Mouse (Mus musculus): ENCODE measurements around the gene Crygb. TPM values are rescaled to one million over a fixed set of nuclear protein-coding genes. Genes with fewer than 3 reads are reported as not detected.

Crygb gene
- polyA plus RNA-seq, 1 experiment from 2014 or later = not detected

GRCm38 (mm10) chr1:65109196-65109595, 27.1 kb upstream of the Crygb start:
- no peak for DNase-seq (ENCODE audit: low spot score)
- H3K9me3 ChIP-seq = no peaks in the 10 kb centered on the region
- no peak overlapping the region for H3K27ac ChIP-seq
- no peaks in the 10 kb centered on the region for H3K36me3 ChIP-seq
- 84% methylated on average over 8 of the region's 8 CpGs for WGBS
- H3K27me3 ChIP-seq (ENCODE audit: insufficient read depth, poor library complexity, severe bottlenecking) = no peaks in the 10 kb centered on the region
- peaks cover 8% of the 10 kb centered on the region; the same call in 1 of the 2 replicates for H3K4me1 ChIP-seq
- no peak overlapping the region for H3K4me3 ChIP-seq

GRCm38 (mm10) chr1:65107654-65108279, 25.7 kb upstream of the Crygb start:
- H3K27ac ChIP-seq = no peak overlapping the region
- peaks cover 4% of the 10 kb centered on the region; the same call in 1 of the 2 replicates for H3K4me1 ChIP-seq
- H3K4me3 ChIP-seq = no peak overlapping the region
- H3K27me3 ChIP-seq (ENCODE audit: insufficient read depth, poor library complexity, severe bottlenecking) = no peaks in the 10 kb centered on the region
- 86% methylated on average over 10 of the region's 10 CpGs for WGBS
- no peak for DNase-seq (ENCODE audit: low spot score)
- H3K9me3 ChIP-seq = no peaks in the 10 kb centered on the region
- H3K36me3 ChIP-seq = no peaks in the 10 kb centered on the region

- no peak for DNase-seq (ENCODE audit: low spot score)
- no peaks in the 10 kb centered on the region for H3K4me1 ChIP-seq
- no peaks in the 10 kb centered on the region for H3K9me3 ChIP-seq
- no peak within 1 kb of the TSS for H3K4me3 ChIP-seq
- H3K36me3 ChIP-seq = no peaks in the 10 kb centered on the region
- 86% methylated on average over 11 of the region's 11 CpGs for WGBS
- H3K27me3 ChIP-seq (ENCODE audit: insufficient read depth, poor library complexity, severe bottlenecking) = no peaks in the 10 kb centered on the region
- H3K27ac ChIP-seq = no peak within 1 kb of the TSS
Measured at GRCm38 (mm10) chr1:65103273-65103672, 21.2 kb upstream of the Crygb start, which contains the start of gene Cryga. TSS of gene Cryga (minus strand) at chr1:65103373.

GRCm38 (mm10) chr1:65096953-65097352, 14.9 kb upstream of the Crygb start:
- H3K36me3 ChIP-seq = no peaks in the 10 kb centered on the region
- no peak for DNase-seq (ENCODE audit: low spot score)
- no peaks in the 10 kb centered on the region for H3K4me1 ChIP-seq
- 83% methylated on average over 3 of the region's 3 CpGs for WGBS
- H3K27ac ChIP-seq = no peak overlapping the region
- no peaks in the 10 kb centered on the region for H3K27me3 ChIP-seq (ENCODE audit: insufficient read depth, poor library complexity, severe bottlenecking)
- no peak overlapping the region for H3K4me3 ChIP-seq
- H3K9me3 ChIP-seq = no peaks in the 10 kb centered on the region

- Histone ChIP-seq H3K9me3 (no peaks in the 10 kb centered on the region), H3K36me3 (no peaks in the 10 kb centered on the region), H3K27ac (no peak overlapping the region), H3K4me1 (no peaks in the 10 kb centered on the region), H3K4me3 (no peak overlapping the region), H3K27me3 (ENCODE audit: insufficient read depth, poor library complexity, severe bottlenecking) (no peaks in the 10 kb centered on the region)
- WGBS = 90% methylated on average over 3 of the region's 3 CpGs
- DNase-seq (ENCODE audit: low spot score) = no peak
Measured at GRCm38 (mm10) chr1:65091566-65091965, 9.5 kb upstream of the Crygb start.

GRCm38 (mm10) chr1:65090370-65090769, 8.3 kb upstream of the Crygb start:
- no peaks in the 10 kb centered on the region for H3K36me3 ChIP-seq
- no peaks in the 10 kb centered on the region for H3K9me3 ChIP-seq
- no peak overlapping the region for H3K4me3 ChIP-seq
- WGBS = 55% methylated on average over 2 of the region's 2 CpGs
- H3K27ac ChIP-seq = no peak overlapping the region
- H3K27me3 ChIP-seq (ENCODE audit: insufficient read depth, poor library complexity, severe bottlenecking) = no peaks in the 10 kb centered on the region
- H3K4me1 ChIP-seq = no peaks in the 10 kb centered on the region
- no peak for DNase-seq (ENCODE audit: low spot score)

- WGBS = 70% methylated on average over 6 of the region's 6 CpGs
- no peaks in the 10 kb centered on the region for H3K4me1 ChIP-seq
- no peaks in the 10 kb centered on the region for H3K27me3 ChIP-seq (ENCODE audit: insufficient read depth, poor library complexity, severe bottlenecking)
- no peak overlapping the region for H3K27ac ChIP-seq
- DNase-seq (ENCODE audit: low spot score) = no peak
- no peak overlapping the region for H3K4me3 ChIP-seq
- no peaks in the 10 kb centered on the region for H3K36me3 ChIP-seq
- H3K9me3 ChIP-seq = no peaks in the 10 kb centered on the region
Measured at GRCm38 (mm10) chr1:65088567-65089356, 6.7 kb upstream of the Crygb start.

- 14% methylated on average over 5 of the region's 5 CpGs for WGBS
- H3K36me3 ChIP-seq = no peaks in the 10 kb centered on the region
Measured at GRCm38 (mm10) chr1:65075607-65076006, 6.5 kb downstream of the Crygb start.

GRCm38 (mm10) chr1:65073589-65073988, 8.5 kb downstream of the Crygb start, which contains the start of gene Crygc:
TSS of gene Crygc (minus strand) at chr1:65073689.
- Histone ChIP-seq H3K27ac (no peak within 1 kb of the TSS), H3K4me1 (no peaks in the 10 kb centered on the region)
- 70% methylated on average over 6 of the region's 6 CpGs for WGBS

More at GRCm38 (mm10) chr1:65075607-65076006, 6.5 kb downstream of the Crygb start:
- no peaks in the 10 kb centered on the region for H3K27me3 ChIP-seq (ENCODE audit: insufficient read depth, poor library complexity, severe bottlenecking)
- H3K9me3 ChIP-seq = no peaks in the 10 kb centered on the region
- H3K27ac ChIP-seq = no peak overlapping the region
- H3K4me1 ChIP-seq = no peaks in the 10 kb centered on the region
- H3K4me3 ChIP-seq = no peak overlapping the region
- DNase-seq (ENCODE audit: low spot score) = no peak

GRCm38 (mm10) chr1:65067842-65068241, 14.2 kb downstream of the Crygb start:
- DNase-seq (ENCODE audit: low spot score) = no peak
- Histone ChIP-seq H3K4me3 (no peak overlapping the region), H3K27me3 (ENCODE audit: insufficient read depth, poor library complexity, severe bottlenecking) (no peaks in the 10 kb centered on the region), H3K27ac (no peak overlapping the region), H3K4me1 (no peaks in the 10 kb centered on the region), H3K9me3 (no peaks in the 10 kb centered on the region), H3K36me3 (no peaks in the 10 kb centered on the region)

More at GRCm38 (mm10) chr1:65073589-65073988, 8.5 kb downstream of the Crygb start, which contains the start of gene Crygc:
- Histone ChIP-seq H3K9me3 (no peaks in the 10 kb centered on the region), H3K27me3 (ENCODE audit: insufficient read depth, poor library complexity, severe bottlenecking) (no peaks in the 10 kb centered on the region), H3K4me3 (no peak within 1 kb of the TSS), H3K36me3 (no peaks in the 10 kb centered on the region)
- DNase-seq (ENCODE audit: low spot score) = no peak

GRCm38 (mm10) chr1:65064201-65064600, 17.9 kb downstream of the Crygb start:
- Histone ChIP-seq H3K36me3 (no peaks in the 10 kb centered on the region), H3K27ac (no peak overlapping the region), H3K9me3 (no peaks in the 10 kb centered on the region), H3K4me3 (no peak overlapping the region), H3K27me3 (ENCODE audit: insufficient read depth, poor library complexity, severe bottlenecking) (no peaks in the 10 kb centered on the region), H3K4me1 (no peaks in the 10 kb centered on the region)
- 90% methylated on average over 15 of the region's 15 CpGs for WGBS
- no peak for DNase-seq (ENCODE audit: low spot score)

- H3K4me1 ChIP-seq = no peaks in the 10 kb centered on the region
- no peak for DNase-seq (ENCODE audit: low spot score)
- no peaks in the 10 kb centered on the region for H3K27me3 ChIP-seq (ENCODE audit: insufficient read depth, poor library complexity, severe bottlenecking)
- H3K27ac ChIP-seq = no peak within 1 kb of the TSS
- 82% methylated on average over 8 of the region's 8 CpGs for WGBS
- no peaks in the 10 kb centered on the region for H3K36me3 ChIP-seq
- H3K4me3 ChIP-seq = no peak within 1 kb of the TSS
- no peaks in the 10 kb centered on the region for H3K9me3 ChIP-seq
Measured at GRCm38 (mm10) chr1:65063352-65063751, 18.7 kb downstream of the Crygb start, which contains the start of gene Crygd. TSS of gene Crygd (minus strand) at chr1:65063452.

- DNase-seq (ENCODE audit: low spot score) = no peak
- Histone ChIP-seq H3K9me3 (no peaks in the 10 kb centered on the region), H3K36me3 (no peaks in the 10 kb centered on the region), H3K4me1 (peaks cover 7% of the 10 kb centered on the region), H3K27me3 (ENCODE audit: insufficient read depth, poor library complexity, severe bottlenecking) (no peaks in the 10 kb centered on the region), H3K4me3 (no peak overlapping the region), H3K27ac (no peak overlapping the region)
- WGBS = 15% methylated on average over 2 of the region's 2 CpGs
Measured at GRCm38 (mm10) chr1:65052140-65052539, 29.9 kb downstream of the Crygb start.

Measured in heart, embryonic 10.5 days (tissue).